Mouse (Mus musculus): ENCODE data around the gene Ssx2ip.

- TF ChIP-seq CTCF (IDR thresholded peaks at IDR 0.05; ENCODE audit: borderline replicate concordance, extremely low read depth, insufficient read depth, insufficient read length) (no peak), POLR2A (IDR thresholded peaks at IDR 0.05; ENCODE audit: borderline replicate concordance, extremely low read depth, insufficient read depth, insufficient read length, poor library complexity, severe bottlenecking) (no peak)
These were observed 7.6 kb downstream of the Ssx2ip start for GRCm38 (mm10) chr3:146412008-146412407.
